Mouse (Mus musculus): ENCODE measurements around the gene 2900011O08Rik. TPM values are rescaled to one million over a fixed set of nuclear protein-coding genes. Genes with fewer than 3 reads are reported as not detected.

Gene 2900011O08Rik
- total and polyA plus RNA-seq, 3 experiments = 0.21 TPM; not detected in 2

GRCm38 (mm10) chr16:14143298-14143697 is 156.9 kb downstream of the 2900011O08Rik start:
- TF ChIP-seq EP300 (IDR thresholded peaks at IDR 0.05; ENCODE audit: insufficient read depth, low read depth, low read length) = no peak
- no peak for TF ChIP-seq CTCF (IDR thresholded peaks at IDR 0.05)
- no peak overlapping the region for H3K27ac ChIP-seq
- DNase-seq = no peak
- H3K27me3 ChIP-seq (ENCODE audit: control insufficient read depth, insufficient read depth, low read length) = no peaks in the 10 kb centered on the region
- no peak overlapping the region for H3K9ac ChIP-seq (ENCODE audit: low read depth, low read length)
- H3K4me3 ChIP-seq = no peak overlapping the region
- intact Hi-C loops (cut with DNase I) = no loop called here
- WGBS = 67% methylated on average over 3 of the region's 3 CpGs
- no peaks in the 10 kb centered on the region for H3K4me1 ChIP-seq (ENCODE audit: control insufficient read depth, insufficient read depth, low read length)
- no peaks in the 10 kb centered on the region; the same call in 1 of the 2 replicates for H3K36me3 ChIP-seq (ENCODE audit: control insufficient read depth, insufficient read depth, low read length)
- no peaks in the 10 kb centered on the region for H3K79me2 ChIP-seq (replicated peaks; ENCODE audit: control insufficient read depth, insufficient read depth, low read length)

- no peak overlapping the region for H3K4me3 ChIP-seq
- no peaks in the 10 kb centered on the region for H3K27me3 ChIP-seq (ENCODE audit: control insufficient read depth, insufficient read depth, low read length)
- H3K9ac ChIP-seq (ENCODE audit: low read depth, low read length) = no peak overlapping the region
- intact Hi-C loops (cut with DNase I) = loop anchor here (5.0 kb wide), 1 partner anchor 50 kb away; no protein-coding TSS in a partner anchor
- H3K27ac ChIP-seq = no peak overlapping the region
- TF ChIP-seq POLR2A (IDR thresholded peaks at IDR 0.05; ENCODE audit: insufficient read depth, low read depth, low read length) (no peak), EP300 (IDR thresholded peaks at IDR 0.05; ENCODE audit: insufficient read depth, low read depth, low read length) (no peak), CTCF (IDR thresholded peaks at IDR 0.05) (peak; percentile 58)
- H3K4me1 ChIP-seq (ENCODE audit: control insufficient read depth, insufficient read depth, low read length) = no peaks in the 10 kb centered on the region
- no peak for DNase-seq
- peaks cover 3% of the 10 kb centered on the region for H3K36me3 ChIP-seq (ENCODE audit: control insufficient read depth, insufficient read depth, low read length)
- no peaks in the 10 kb centered on the region for H3K79me2 ChIP-seq (replicated peaks; ENCODE audit: control insufficient read depth, insufficient read depth, low read length)
Observed at GRCm38 (mm10) chr16:14147712-14148111, 161.3 kb downstream of the 2900011O08Rik start.

Small RNAs within 50 kb of the gene (microRNA-seq; reads per million reads assigned to microRNA genes)
- 0 reads per million in 2 experiments for gene Gm27671

Other genes starting within 250 kb of the 2900011O08Rik start
- gene Rrn3, start 205.9 kb upstream of the 2900011O08Rik start, total RNA-seq (2021) = 10 to 100 TPM; 37.9 to 38.3 TPM
- 17.2 and 25.4 TPM in 2 replicates for gene Rrn3, start 205.9 kb upstream of the 2900011O08Rik start, polyA plus RNA-seq (2012; rRNA removed)
- gene Ntan1, start 167.8 kb upstream of the 2900011O08Rik start, total RNA-seq (2021) = 10 to 100 TPM; 42.9 to 47.1 TPM
- gene Ntan1, start 167.8 kb upstream of the 2900011O08Rik start, polyA plus RNA-seq (2012; rRNA removed) = 40.2 and 46.2 TPM in 2 replicates
- gene Pdxdc1, start 83.5 kb upstream of the 2900011O08Rik start, total RNA-seq (2021) = 10 to 100 TPM; 71.3 to 92.7 TPM
- 67.3 and 111 TPM in 2 replicates for gene Pdxdc1, start 83.5 kb upstream of the 2900011O08Rik start, polyA plus RNA-seq (2012; rRNA removed)
- gene Mpv17l, start 83.4 kb upstream of the 2900011O08Rik start, total RNA-seq (2021) = 1 to 10 TPM; 1.1 to 1.4 TPM
- 1.6 and 2.3 TPM in 2 replicates for gene Mpv17l, start 83.4 kb upstream of the 2900011O08Rik start, polyA plus RNA-seq (2012; rRNA removed)
- gene Ifitm7, start 284 bp downstream of the 2900011O08Rik start, total RNA-seq (2021) = not detected
- gene Ifitm7, start 284 bp downstream of the 2900011O08Rik start, polyA plus RNA-seq (2012; rRNA removed) = not detected in 2 replicates
- 10 to 100 TPM; 30.0 to 31.9 TPM for gene Nde1, start 176.7 kb downstream of the 2900011O08Rik start, total RNA-seq (2021)
- gene Nde1, start 176.7 kb downstream of the 2900011O08Rik start, polyA plus RNA-seq (2012; rRNA removed) = 28.2 and 39.7 TPM in 2 replicates
- 10 to 100 TPM; 32.4 to 36.1 TPM for gene Marf1, start 176.7 kb downstream of the 2900011O08Rik start, total RNA-seq (2021)
- 8.3 and 19.2 TPM in 2 replicates for gene Marf1, start 176.7 kb downstream of the 2900011O08Rik start, polyA plus RNA-seq (2012; rRNA removed)